Mouse (Mus musculus): ENCODE results near the gene Ppp2r5b.

Gene Ppp2r5b

DNA sequence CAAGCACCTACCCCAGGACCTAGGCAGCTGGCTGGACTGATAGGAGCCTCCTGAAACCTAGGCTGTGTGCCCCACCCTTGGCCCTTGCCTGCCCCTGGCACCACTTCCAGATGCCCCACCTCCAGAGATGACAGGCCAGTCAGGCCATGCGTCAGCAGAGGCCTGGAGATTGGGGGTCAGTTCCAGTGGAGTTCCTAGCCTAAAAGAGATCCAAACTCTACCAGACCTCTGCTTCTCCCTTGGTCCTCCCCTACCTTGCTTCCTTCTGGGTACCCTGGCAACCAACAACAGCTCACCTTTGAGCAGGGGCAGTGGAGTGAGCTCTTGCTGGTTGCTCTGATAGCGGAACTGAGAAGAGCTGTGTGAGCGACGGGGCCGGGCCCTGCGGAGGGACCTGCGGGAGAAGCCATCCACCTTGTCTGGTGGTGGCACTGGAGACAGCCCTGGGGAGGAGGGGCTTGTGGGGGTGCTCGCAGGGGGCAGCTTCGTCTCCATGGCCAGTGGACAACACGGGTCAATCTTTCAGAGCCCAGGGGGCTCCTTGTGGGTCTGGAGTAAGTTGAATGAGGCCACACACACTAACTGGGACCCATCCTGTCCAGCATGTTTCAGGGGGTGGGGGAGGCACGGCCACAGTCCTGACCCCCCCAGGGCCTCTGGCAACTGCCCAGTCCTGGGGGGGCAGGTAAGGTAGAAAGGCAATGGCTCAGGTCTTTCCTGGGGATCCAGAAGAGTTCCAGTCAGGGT is 1.2 kb downstream of the Ppp2r5b start:
- peak; percentile 75 for DNase-seq (ENCODE audit: low spot score)

DNA sequence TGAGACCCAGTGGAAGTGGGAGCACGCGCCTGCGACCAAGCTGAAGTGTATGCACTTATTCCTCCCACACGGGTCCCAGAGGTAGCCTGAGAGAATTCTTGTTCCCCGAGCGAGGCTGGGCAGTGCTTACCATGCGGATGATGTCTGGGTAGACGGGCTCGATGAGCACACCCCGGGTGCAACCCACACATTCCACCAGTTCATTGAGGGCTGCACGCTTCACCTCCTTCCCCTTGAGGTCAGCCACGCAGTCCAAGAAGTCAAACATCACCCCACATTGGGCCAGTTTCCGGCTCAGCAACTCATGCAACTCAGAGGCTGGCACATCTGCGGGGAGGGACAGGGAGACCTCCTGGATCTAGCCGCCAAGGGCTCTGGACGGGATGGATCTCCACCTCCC is 2.0 kb downstream of the Ppp2r5b start:
- DNase-seq (ENCODE audit: low spot score), result no peak

DNA sequence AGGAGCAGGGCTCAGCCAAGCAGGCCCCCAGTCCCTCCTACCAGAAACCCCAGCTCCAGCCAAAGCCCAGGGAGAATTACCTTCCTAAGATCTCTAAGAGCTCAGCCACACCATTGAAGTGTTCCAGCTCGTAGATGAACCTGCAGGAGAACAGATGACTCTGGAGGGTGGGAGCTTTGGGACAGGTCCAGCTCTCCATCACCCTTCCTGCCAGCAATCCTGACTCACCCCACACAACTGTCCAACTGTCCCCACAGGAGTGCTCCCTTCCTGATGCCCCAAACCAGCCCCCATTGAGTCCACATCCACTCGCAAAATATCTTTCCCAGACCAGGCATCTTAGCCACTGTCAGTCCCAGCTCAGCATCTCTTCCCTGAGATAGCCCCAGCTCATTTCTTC is 4.6 kb downstream of the Ppp2r5b start:
- no peak for DNase-seq (ENCODE audit: low spot score)

DNA sequence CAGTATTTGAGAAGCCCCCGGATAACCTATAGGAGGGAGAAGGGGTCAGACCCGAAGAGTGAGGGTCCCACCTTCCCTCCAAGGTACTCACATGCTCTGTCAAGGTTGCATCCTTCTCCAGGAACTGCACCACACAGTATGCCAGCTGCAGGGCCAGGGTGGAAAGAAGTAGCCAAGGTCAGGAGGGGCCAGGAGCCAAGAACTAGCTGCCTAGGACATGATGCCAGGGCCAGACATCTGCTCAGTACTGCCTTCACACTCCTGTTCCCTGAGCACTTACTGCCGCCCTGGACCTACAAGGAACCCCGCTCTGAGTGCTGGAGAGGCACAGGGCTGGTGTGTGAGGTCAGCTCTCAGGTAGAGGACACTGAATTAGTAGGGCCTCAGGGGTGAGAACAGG is 5.3 kb downstream of the Ppp2r5b start:
- no peak for DNase-seq (ENCODE audit: low spot score)

DNA sequence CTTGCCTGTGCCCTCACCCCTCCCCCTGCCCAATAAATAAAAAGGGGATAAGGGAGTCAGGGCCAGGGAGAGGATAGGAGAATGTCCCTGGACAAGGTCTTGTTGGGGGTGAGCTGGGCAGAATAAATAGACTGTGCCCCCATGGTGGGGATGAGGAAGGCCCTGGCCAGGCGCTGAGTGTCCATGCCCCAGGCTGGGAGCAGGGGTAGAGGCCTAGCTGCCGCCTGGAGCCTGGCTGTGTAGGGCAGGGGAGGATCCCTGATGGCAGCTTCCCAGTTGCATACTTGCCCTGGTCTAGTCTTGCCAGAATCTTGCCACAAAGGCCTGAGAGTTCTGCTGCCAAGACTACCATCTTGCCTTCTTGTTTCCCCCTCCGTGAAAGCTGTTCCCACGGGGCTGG is 7.8 kb downstream of the Ppp2r5b start:
- DNase-seq (ENCODE audit: low spot score), result no peak

DNA sequence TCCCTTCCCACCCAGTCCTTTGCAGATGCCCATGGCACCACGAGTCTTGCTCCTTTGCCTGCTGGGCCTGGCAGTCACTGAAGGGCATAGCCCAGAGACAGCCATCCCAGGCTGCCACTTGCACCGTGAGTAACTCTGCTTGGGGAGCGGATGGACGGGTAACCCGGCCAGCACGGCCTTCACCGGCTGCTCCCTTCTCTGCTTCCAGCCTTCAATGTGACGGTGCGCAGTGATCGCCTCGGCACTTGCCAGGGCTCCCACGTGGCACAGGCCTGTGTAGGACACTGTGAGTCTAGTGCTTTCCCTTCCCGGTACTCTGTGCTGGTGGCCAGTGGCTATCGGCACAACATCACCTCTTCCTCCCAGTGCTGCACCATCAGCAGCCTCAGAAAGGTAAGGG is 8.9 kb downstream of the Ppp2r5b start:
- no peak for DNase-seq (ENCODE audit: low spot score)

DNA sequence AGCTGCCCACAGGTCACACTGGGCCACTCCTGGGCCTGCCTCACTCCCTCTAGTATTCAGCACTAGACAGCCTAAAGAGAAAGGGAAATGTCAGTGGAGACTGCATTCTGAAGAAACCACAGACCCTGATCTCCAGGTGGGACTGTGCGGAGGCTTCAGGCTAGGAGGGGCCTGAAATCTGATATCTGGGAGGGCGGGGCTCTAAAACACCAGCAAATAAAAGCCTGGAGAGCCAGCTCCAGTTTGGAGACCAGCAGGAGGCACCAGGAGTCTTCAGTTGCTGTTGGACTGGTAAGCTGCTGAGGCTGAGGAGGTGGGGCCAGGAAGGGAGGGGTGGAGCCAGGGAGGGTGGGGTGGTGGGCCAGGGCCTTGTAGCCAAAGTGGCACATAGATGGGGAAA is 9.5 kb downstream of the Ppp2r5b start, which contains the start of gene Gpha2:
TSS of gene Gpha2 (plus strand) at position 246 of the 400 bp plus-strand sequence.
- no peak for DNase-seq (ENCODE audit: low spot score)

DNA sequence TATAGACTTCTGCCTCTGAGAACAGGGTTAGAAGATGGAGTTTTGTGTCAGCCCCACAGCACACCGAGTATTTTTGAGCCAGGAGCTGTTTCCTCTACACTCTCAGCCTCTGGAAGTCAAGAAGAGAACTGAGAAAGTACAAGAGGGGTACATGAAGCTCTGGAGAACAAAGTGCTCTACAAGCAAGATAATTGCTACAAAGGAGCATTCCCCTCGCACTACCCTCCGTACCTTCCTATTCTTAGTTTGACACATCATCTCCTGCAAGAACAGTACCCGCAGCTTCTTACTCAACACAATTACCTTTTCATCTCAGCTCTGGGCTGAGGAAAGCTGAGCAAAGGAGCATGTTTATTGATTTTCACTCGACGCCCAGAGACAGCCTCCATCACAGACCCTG is 17.1 kb downstream of the Ppp2r5b start:
- DNase-seq (ENCODE audit: low spot score), result no peak

DNA sequence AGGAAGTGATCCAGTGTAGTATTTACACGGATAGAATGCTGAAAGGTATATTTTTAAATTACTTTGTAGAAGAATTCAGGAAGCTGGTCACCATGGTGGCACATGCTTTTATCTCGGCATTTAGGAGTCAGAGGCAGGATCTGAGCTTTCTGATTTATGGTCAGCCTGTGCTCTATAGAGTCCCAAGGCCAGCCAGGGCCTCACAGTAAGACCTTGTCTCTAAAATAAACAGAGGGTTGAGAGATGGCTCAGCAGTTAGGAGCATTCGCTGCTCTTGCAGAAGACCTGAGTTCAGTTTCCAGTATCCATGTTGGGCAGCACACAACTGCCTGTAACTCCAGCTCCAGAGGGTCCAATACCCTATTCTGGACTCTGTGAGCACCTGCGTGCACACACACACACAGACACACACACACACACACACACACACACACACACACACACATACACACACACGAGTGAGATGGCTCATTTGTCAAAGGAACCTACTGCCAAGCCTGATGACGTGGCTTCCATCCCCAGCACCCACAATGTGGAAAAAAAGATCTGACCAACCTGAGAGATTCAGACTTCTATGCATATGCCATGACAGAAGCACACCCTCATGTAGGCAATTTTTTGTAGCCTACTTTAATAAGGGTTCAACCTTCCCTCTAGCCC is 19.5 kb downstream of the Ppp2r5b start:
- DNase-seq (ENCODE audit: low spot score), result no peak

DNA sequence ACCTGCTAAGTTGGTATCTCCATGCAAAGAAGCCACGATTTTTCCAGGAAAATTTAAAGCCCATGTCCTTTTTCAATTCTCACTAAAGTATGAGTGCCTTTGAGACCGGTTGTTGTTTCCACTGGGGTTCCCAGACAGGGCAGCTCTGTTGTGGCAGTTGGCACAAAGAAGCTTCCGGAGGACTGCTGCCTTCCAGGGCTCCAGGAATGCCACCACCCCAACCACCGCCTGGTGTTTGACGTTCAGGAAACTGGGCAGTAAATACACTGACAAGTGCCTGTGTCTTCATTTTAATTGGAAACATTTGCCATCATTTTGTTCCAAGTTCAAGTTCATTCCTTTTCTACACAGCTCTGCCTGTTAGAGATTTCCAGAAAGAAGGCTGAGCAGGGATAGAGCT is 29.0 kb downstream of the Ppp2r5b start:
- no peak for DNase-seq (ENCODE audit: low spot score)

DNA sequence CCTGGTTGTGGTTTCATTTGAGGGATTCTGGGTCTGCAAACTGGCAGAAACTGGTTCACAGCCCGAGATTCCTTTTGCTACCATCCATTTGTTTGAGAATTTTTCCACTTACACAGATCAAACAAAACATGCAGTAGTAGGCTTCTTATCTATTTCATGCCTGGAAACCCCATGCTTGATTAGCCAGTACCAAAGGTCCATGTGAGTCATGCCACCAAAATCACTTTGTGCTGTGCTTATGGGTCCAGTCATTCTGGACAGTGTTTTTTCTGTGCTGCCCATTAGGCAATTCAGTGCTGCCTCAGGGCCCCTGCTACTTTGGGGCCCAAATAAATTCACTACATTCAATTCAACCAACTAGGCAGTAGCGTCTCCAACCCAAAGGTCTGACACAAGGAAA is 31.4 kb downstream of the Ppp2r5b start:
- no peak for DNase-seq (ENCODE audit: low spot score)

DNA sequence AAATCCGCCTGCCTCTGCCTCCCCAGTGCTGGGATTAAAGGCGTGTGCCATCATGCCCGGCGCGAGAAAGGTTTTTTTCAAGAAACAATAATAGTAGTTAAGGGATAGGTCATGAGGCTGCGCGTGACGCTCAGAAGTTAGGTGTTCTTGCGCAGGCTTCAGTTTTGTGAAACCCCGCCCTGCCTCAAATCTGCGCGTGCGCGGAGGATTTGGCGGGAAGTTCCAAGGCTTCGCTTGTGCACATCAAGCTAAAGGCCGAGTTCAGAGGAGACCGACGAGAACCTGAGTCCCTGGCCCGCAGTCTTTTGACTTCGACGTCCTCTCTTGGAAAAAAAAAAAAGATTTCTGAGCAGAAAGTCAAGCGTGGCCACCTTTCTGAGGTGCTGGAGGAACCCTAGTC is 51.5 kb downstream of the Ppp2r5b start, which contains the start of gene Majin:
TSS of gene Majin (plus strand) at position 258 of the 400 bp plus-strand sequence.
- no peak for DNase-seq (ENCODE audit: low spot score)

DNA sequence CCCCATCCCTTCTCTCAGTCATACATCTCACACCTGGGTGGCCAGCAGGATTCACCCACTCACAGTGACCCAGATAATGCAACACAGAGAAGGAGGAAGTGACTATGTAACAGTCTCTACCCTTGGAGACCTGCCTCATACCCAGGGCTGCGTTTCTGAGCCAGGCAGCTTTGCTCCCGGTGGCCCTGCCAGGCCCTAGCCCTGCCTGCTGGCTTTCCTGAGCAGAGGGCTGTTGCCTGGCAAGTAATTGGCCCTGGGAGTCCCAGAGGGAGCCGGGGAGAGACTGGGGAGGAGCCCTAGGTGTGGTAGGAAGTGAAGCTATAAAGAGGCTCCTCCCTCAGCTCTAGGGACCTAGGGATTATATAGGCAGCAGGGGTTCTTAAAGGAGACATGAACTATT is 53.1 kb downstream of the Ppp2r5b start:
- no peak for DNase-seq (ENCODE audit: low spot score)

DNA sequence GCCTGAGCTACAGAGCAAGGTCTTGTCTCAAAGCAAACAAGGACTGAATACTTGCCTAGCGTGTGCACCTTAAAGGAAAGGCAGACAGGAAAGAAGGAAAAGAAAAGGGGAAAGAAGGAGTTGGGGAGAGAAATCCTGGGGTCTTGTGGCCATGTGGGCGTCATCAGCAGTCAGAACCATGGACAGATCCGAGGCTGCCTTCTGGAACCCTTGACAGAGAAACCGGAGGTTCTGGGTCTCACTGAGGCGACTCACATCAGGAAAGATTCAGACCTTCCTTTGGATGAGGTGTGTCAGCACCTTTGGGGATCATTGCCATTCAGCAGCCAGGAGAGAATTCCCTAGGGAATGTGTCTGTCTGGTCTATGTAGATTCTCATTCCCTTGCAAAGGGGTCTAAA is 54.0 kb downstream of the Ppp2r5b start:
- DNase-seq (ENCODE audit: low spot score), result no peak

DNA sequence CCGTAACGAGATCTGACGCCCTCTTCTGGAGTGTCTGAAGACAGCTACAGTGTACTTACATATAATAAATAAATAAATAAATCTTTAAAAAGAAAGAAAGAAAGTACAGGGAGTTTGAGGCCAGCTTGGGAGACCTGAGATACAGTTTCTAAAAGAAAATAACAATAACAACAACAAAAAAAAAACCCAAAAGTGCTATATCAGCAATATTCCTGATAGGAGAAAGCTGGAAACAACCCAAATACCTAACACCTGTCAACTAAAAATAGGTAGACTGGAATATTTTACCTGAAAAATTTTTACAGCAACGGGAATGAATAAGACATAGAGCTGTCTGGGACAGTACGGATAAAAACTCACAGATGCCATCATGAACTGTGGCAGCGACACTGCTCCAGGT is 56.9 kb downstream of the Ppp2r5b start:
- DNase-seq (ENCODE audit: low spot score), result no peak
